Mouse (Mus musculus) heart, postnatal 0 days (tissue): ENCODE data around the gene Clec2e. TPM values are rescaled to one million over a fixed set of nuclear protein-coding genes. Genes with fewer than 3 reads are reported as not detected.

Experiments
- ATAC-seq: fragments of 200-750 bp; cut with Nextera tagmentation; 2 replicates; pipeline ENCODE4 v1.8.0; 2017; ENCODE audit warnings: low read depth, moderate number of reproducible peaks, moderate library complexity; ENCODE audit not compliant: insufficient read depth
- DNase-seq: peaks from one replicate; pipeline ENCODE4 v3.0.0-alpha.2; 2016; ENCODE audit warnings: low spot score
- H3K27ac ChIP-seq: fragments of 300-500 bp; sonication (generic); 2 replicates; pipeline ENCODE4 v1.5.1; 2014; ENCODE audit warnings: low read depth, mild to moderate bottlenecking
- H3K27me3 ChIP-seq: fragments of 300-500 bp; sonication (generic); 2 replicates; pipeline ENCODE4 v1.6.1; 2014; ENCODE audit warnings: low read length, mixed read lengths; ENCODE audit not compliant: control insufficient read depth, insufficient read depth
- H3K36me3 ChIP-seq: fragments of 300-500 bp; sonication (generic); replicated peaks from 2 replicates; pipeline ENCODE4 v1.6.1; 2014; ENCODE audit warnings: low read length, mixed read lengths; ENCODE audit not compliant: control insufficient read depth, insufficient read depth
- H3K4me1 ChIP-seq: fragments of 300-500 bp; sonication (generic); 2 replicates; pipeline ENCODE4 v1.6.1; 2014; ENCODE audit warnings: antibody characterized with exemption; ENCODE audit not compliant: control insufficient read depth, insufficient read depth
- H3K4me2 ChIP-seq: fragments of 300-500 bp; sonication (generic); 2 replicates; pipeline ENCODE4 v1.6.1; 2014; ENCODE audit warnings: low read depth, mild to moderate bottlenecking, low read length, moderate library complexity
- H3K4me3 ChIP-seq: fragments of 300-500 bp; sonication (generic); 2 replicates; pipeline ENCODE4 v1.5.1; 2014; ENCODE audit warnings: low read depth, low read length
- H3K9ac ChIP-seq: fragments of 300-500 bp; sonication (generic); replicated peaks from 2 replicates; pipeline ENCODE4 v1.6.1; 2014; ENCODE audit warnings: low read depth, low read length, mixed read lengths
- H3K9me3 ChIP-seq: fragments of 300-500 bp; sonication (generic); replicated peaks from 2 replicates; pipeline ENCODE4 v1.6.1; 2016; ENCODE audit warnings: low read length; ENCODE audit not compliant: control insufficient read depth
- CTCF ChIP-seq: IDR thresholded peaks from 2 replicates; pipeline ENCODE4 v1.5.1; 2016; ENCODE audit warnings: antibody characterized with exemption, control low read depth, low read depth
- EP300 ChIP-seq: IDR thresholded peaks from 2 replicates; pipeline ENCODE4 v1.6.1; 2016; ENCODE audit warnings: antibody characterized with exemption, low read depth
- WGBS: fragments of 180-500 bp; shearing (Covaris S2); extraction: QIAGEN DNeasy Blood & Tissue Kit; methylation state at CpG from one replicate; pipeline ENCODE4 v1.1.7; 2014; 5-methylcytosine and 5-hydroxymethylcytosine counted together
- polyA plus RNA-seq: library from polyadenylated mRNA; unstranded; fragments of >200 nt; fragmentation: Nextera tagmentation; extraction: Ambion mirVana; gene quantifications from 2 replicates; pipeline ENCODE4 v1.2.1, GENCODE M21; 2015
- total RNA-seq: library from RNA; depleted of rRNA; stranded (reverse); fragments of >200 nt; gene quantifications from 2 replicates; pipeline ENCODE4 v1.2.3, GENCODE M21; 2014; ENCODE audit warnings: low replicate concordance

Gene Clec2e
- total and polyA plus RNA-seq, 2 experiments from 2014 or later: not detected

- H3K9ac ChIP-seq: no peak overlapping the region
- H3K9me3 ChIP-seq: no peaks in the 10 kb centered on the region
- TF ChIP-seq CTCF: no peak
- no peak for TF ChIP-seq EP300
- peak overlapping the region; percentile 55 for H3K27ac ChIP-seq
- ATAC-seq: no peak; the same call in 1 of the 2 replicates
- H3K27me3 ChIP-seq: no peaks in the 10 kb centered on the region
- H3K36me3 ChIP-seq: no peaks in the 10 kb centered on the region
- H3K4me2 ChIP-seq: no peak overlapping the region
- no peak for DNase-seq
- H3K4me1 ChIP-seq: peaks cover 12% of the 10 kb centered on the region; the same call in 1 of the 2 replicates
- WGBS: 21% methylated on average over 1 of the region's 1 CpGs
- H3K4me3 ChIP-seq: no peak overlapping the region
Measured at GRCm38 (mm10) chr6:129113769-129114168, 13.1 kb upstream of the Clec2e start.

- TF ChIP-seq EP300 (no peak), CTCF (no peak)
- Histone ChIP-seq H3K9ac (no peak overlapping the region), H3K36me3 (no peaks in the 10 kb centered on the region), H3K4me1 (peaks cover 12% of the 10 kb centered on the region; the same call in 1 of the 2 replicates), H3K27me3 (no peaks in the 10 kb centered on the region), H3K27ac (peak overlapping the region; percentile 35; the same call in 1 of the 2 replicates), H3K4me3 (no peak overlapping the region), H3K9me3 (no peaks in the 10 kb centered on the region), H3K4me2 (no peak overlapping the region)
- DNase-seq: no peak
- ATAC-seq: peak; percentile 51
- WGBS: 72% methylated on average over 1 of the region's 1 CpGs
Measured at GRCm38 (mm10) chr6:129113030-129113673, 12.4 kb upstream of the Clec2e start.

- peaks cover 12% of the 10 kb centered on the region; the same call in 1 of the 2 replicates for H3K4me1 ChIP-seq
- ATAC-seq (no peak), DNase-seq (no peak)
- no peak overlapping the region for H3K9ac ChIP-seq
- H3K27me3 ChIP-seq: no peaks in the 10 kb centered on the region
- H3K9me3 ChIP-seq: no peaks in the 10 kb centered on the region
- no peak overlapping the region for H3K4me3 ChIP-seq
- H3K4me2 ChIP-seq: no peak overlapping the region
- TF ChIP-seq CTCF (no peak), EP300 (no peak)
- peak overlapping the region; percentile 35; the same call in 1 of the 2 replicates for H3K27ac ChIP-seq
- 44% methylated on average over 1 of the region's 1 CpGs for WGBS
- H3K36me3 ChIP-seq: no peaks in the 10 kb centered on the region
Measured at GRCm38 (mm10) chr6:129112526-129112925, 11.8 kb upstream of the Clec2e start.

- Histone ChIP-seq H3K9ac (no peak overlapping the region), H3K9me3 (no peaks in the 10 kb centered on the region), H3K4me1 (peaks cover 10% of the 10 kb centered on the region; the same call in 1 of the 2 replicates), H3K4me3 (no peak overlapping the region), H3K27ac (no peak overlapping the region), H3K27me3 (no peaks in the 10 kb centered on the region), H3K4me2 (no peak overlapping the region), H3K36me3 (no peaks in the 10 kb centered on the region)
- ATAC-seq: no peak
- TF ChIP-seq EP300 (no peak), CTCF (no peak)
- DNase-seq: no peak
Measured at GRCm38 (mm10) chr6:129107916-129108315, 7.2 kb upstream of the Clec2e start.

- H3K9ac ChIP-seq: no peak overlapping the region
- H3K27ac ChIP-seq: peak overlapping the region; percentile 64
- ATAC-seq (no peak), DNase-seq (peak; percentile 23)
- TF ChIP-seq EP300 (0 out of 2 replicates have a peak, but pooled peaks have one; percentile 69), CTCF (no peak)
- WGBS: 58% methylated on average over 4 of the region's 4 CpGs
- H3K4me1 ChIP-seq: no peaks in the 10 kb centered on the region
- H3K36me3 ChIP-seq: no peaks in the 10 kb centered on the region
- H3K4me3 ChIP-seq: no peak overlapping the region
- H3K4me2 ChIP-seq: no peak overlapping the region
- H3K9me3 ChIP-seq: no peaks in the 10 kb centered on the region
- no peaks in the 10 kb centered on the region for H3K27me3 ChIP-seq
Measured at GRCm38 (mm10) chr6:129102858-129103555, 2.3 kb upstream of the Clec2e start.
